Mouse (Mus musculus) forebrain, postnatal 0 days (tissue): ENCODE results near the gene Ryr3. TPM values are rescaled to one million over a fixed set of nuclear protein-coding genes. Genes with fewer than 3 reads are reported as not detected.

Experiments used
- ATAC-seq: fragments of 200-750 bp; cut with Nextera tagmentation; 2 replicates; pipeline ENCODE4 v1.8.0; 2017; ENCODE audit warnings: mild to moderate bottlenecking, moderate library complexity
- DNase-seq: peaks from one replicate; pipeline ENCODE4 v3.0.0-alpha.2; 2015
- H3K27ac ChIP-seq: fragments of 300-500 bp; sonication (generic); 2 replicates; pipeline ENCODE4 v1.5.1; 2014; ENCODE audit warnings: low read depth, mild to moderate bottlenecking, antibody characterized with exemption, low read length, moderate library complexity, mixed read lengths
- H3K27me3 ChIP-seq: fragments of 300-500 bp; sonication (generic); 2 replicates; pipeline ENCODE4 v1.6.1; 2014; ENCODE audit warnings: mild to moderate bottlenecking, low read length, mixed read lengths; ENCODE audit not compliant: insufficient read depth
- H3K36me3 ChIP-seq: fragments of 300-500 bp; sonication (generic); 2 replicates; pipeline ENCODE4 v1.6.1; 2014; ENCODE audit warnings: mild to moderate bottlenecking, moderate library complexity; ENCODE audit not compliant: insufficient read depth
- H3K4me1 ChIP-seq: fragments of 300-500 bp; sonication (generic); 2 replicates; pipeline ENCODE4 v1.6.1; 2014; ENCODE audit warnings: antibody characterized with exemption; ENCODE audit not compliant: insufficient read depth
- H3K4me2 ChIP-seq: fragments of 300-500 bp; sonication (generic); 2 replicates; pipeline ENCODE4 v1.6.1; 2014; ENCODE audit warnings: low read depth, mild to moderate bottlenecking, moderate library complexity
- H3K4me3 ChIP-seq: fragments of 300-500 bp; sonication (generic); 2 replicates; pipeline ENCODE4 v1.5.1; 2014; ENCODE audit warnings: low read depth, low read length, mixed read lengths
- H3K9ac ChIP-seq: fragments of 300-500 bp; sonication (generic); 2 replicates; pipeline ENCODE4 v1.6.1; 2014; ENCODE audit warnings: mild to moderate bottlenecking
- H3K9me3 ChIP-seq: fragments of 300-500 bp; sonication (generic); 2 replicates; pipeline ENCODE4 v1.6.1; 2016; ENCODE audit warnings: low read length
- CTCF ChIP-seq: sonication (generic); IDR thresholded peaks from 2 replicates; pipeline ENCODE4 v1.5.1; 2016; ENCODE audit warnings: antibody characterized with exemption, control low read depth, low read depth
- WGBS: fragments of 180-500 bp; shearing (Covaris S2); extraction: QIAGEN DNeasy Blood & Tissue Kit; methylation state at CpG from one replicate; pipeline ENCODE4 v1.1.7; 2014; 5-methylcytosine and 5-hydroxymethylcytosine counted together
- polyA plus RNA-seq: library from polyadenylated mRNA; unstranded; fragments of >200 nt; fragmentation: Nextera tagmentation; extraction: Ambion mirVana; gene quantifications from 2 replicates; pipeline ENCODE4 v1.2.1, GENCODE M21; 2015
- total RNA-seq: library from RNA; depleted of rRNA; stranded (reverse); fragments of >200 nt; gene quantifications from 2 replicates; pipeline ENCODE4 v1.2.3, GENCODE M21; 2014

The Ryr3 gene
- total and polyA plus RNA-seq, 2 experiments from 2014 or later, result 4.2 to 16.1 TPM

GRCm38 (mm10) chr2:112765046-112765445 lies 451.9 kb downstream of the Ryr3 start:
- H3K9ac ChIP-seq, result no peak overlapping the region
- no peak for ATAC-seq
- TF ChIP-seq CTCF, result peak; percentile 55
- no peak overlapping the region for H3K4me3 ChIP-seq
- H3K27me3 ChIP-seq, result no peaks in the 10 kb centered on the region
- H3K36me3 ChIP-seq, result no peaks in the 10 kb centered on the region
- H3K27ac ChIP-seq, result no peak overlapping the region
- no peaks in the 10 kb centered on the region for H3K9me3 ChIP-seq
- 67% methylated on average over 5 of the region's 5 CpGs for WGBS
- DNase-seq, result no peak
- H3K4me1 ChIP-seq, result no peaks in the 10 kb centered on the region
- H3K4me2 ChIP-seq, result no peak overlapping the region

GRCm38 (mm10) chr2:112764274-112764673 lies 452.6 kb downstream of the Ryr3 start:
- TF ChIP-seq CTCF, result no peak
- WGBS, result 77% methylated on average over 5 of the region's 5 CpGs
- H3K9ac ChIP-seq, result no peak overlapping the region
- no peaks in the 10 kb centered on the region for H3K4me1 ChIP-seq
- H3K36me3 ChIP-seq, result no peaks in the 10 kb centered on the region
- H3K27me3 ChIP-seq, result no peaks in the 10 kb centered on the region
- no peak overlapping the region for H3K4me2 ChIP-seq
- DNase-seq (no peak), ATAC-seq (no peak)
- no peak overlapping the region for H3K4me3 ChIP-seq
- H3K27ac ChIP-seq, result no peak overlapping the region
- H3K9me3 ChIP-seq, result no peaks in the 10 kb centered on the region

- Histone ChIP-seq H3K4me2 (no peak overlapping the region), H3K27ac (no peak overlapping the region), H3K36me3 (no peaks in the 10 kb centered on the region), H3K9me3 (no peaks in the 10 kb centered on the region), H3K4me1 (no peaks in the 10 kb centered on the region), H3K4me3 (no peak overlapping the region), H3K9ac (no peak overlapping the region), H3K27me3 (no peaks in the 10 kb centered on the region)
- ATAC-seq (no peak), DNase-seq (no peak)
- 87% methylated on average over 2 of the region's 2 CpGs for whole genome bisulfite sequencing
- no peak for TF ChIP-seq CTCF
Observed at GRCm38 (mm10) chr2:112762006-112762405, 454.9 kb downstream of the Ryr3 start.

- H3K9me3 ChIP-seq, result no peaks in the 10 kb centered on the region
- ATAC-seq (peak; percentile 72), DNase-seq (peak; percentile 47)
- no peak overlapping the region for H3K4me3 ChIP-seq
- no peak overlapping the region for H3K4me2 ChIP-seq
- no peak overlapping the region for H3K9ac ChIP-seq
- H3K36me3 ChIP-seq, result no peaks in the 10 kb centered on the region
- no peak overlapping the region for H3K27ac ChIP-seq
- H3K27me3 ChIP-seq, result no peaks in the 10 kb centered on the region
- TF ChIP-seq CTCF, result no peak
- 35% methylated on average over 6 of the region's 6 CpGs for WGBS
- no peaks in the 10 kb centered on the region for H3K4me1 ChIP-seq
Observed at GRCm38 (mm10) chr2:112761196-112761913, 455.5 kb downstream of the Ryr3 start.

GRCm38 (mm10) chr2:112760692-112761091 lies 456.2 kb downstream of the Ryr3 start:
- WGBS, result 38% methylated on average over 4 of the region's 4 CpGs

GRCm38 (mm10) chr2:112759678-112760077 lies 457.2 kb downstream of the Ryr3 start:
- Histone ChIP-seq H3K36me3 (no peaks in the 10 kb centered on the region), H3K9me3 (no peaks in the 10 kb centered on the region), H3K9ac (no peak overlapping the region), H3K4me2 (no peak overlapping the region), H3K4me3 (no peak overlapping the region), H3K4me1 (no peaks in the 10 kb centered on the region), H3K27me3 (no peaks in the 10 kb centered on the region), H3K27ac (no peak overlapping the region)
- peak; percentile 17; the same call in 1 of the 2 replicates for TF ChIP-seq CTCF
- no peak for ATAC-seq
- WGBS, result 75% methylated on average over 5 of the region's 5 CpGs
- DNase-seq, result no peak

More at GRCm38 (mm10) chr2:112760692-112761091, 456.2 kb downstream of the Ryr3 start:
- DNase-seq (peak; percentile 8), ATAC-seq (peak; percentile 47; the same call in 1 of the 2 replicates)
- Histone ChIP-seq H3K27ac (no peak overlapping the region), H3K4me3 (no peak overlapping the region), H3K9me3 (no peaks in the 10 kb centered on the region), H3K4me2 (no peak overlapping the region), H3K4me1 (no peaks in the 10 kb centered on the region), H3K9ac (no peak overlapping the region), H3K27me3 (no peaks in the 10 kb centered on the region), H3K36me3 (no peaks in the 10 kb centered on the region)
- TF ChIP-seq CTCF, result no peak

GRCm38 (mm10) chr2:112758732-112759131 lies 458.2 kb downstream of the Ryr3 start:
- ATAC-seq (no peak), DNase-seq (no peak)
- Histone ChIP-seq H3K4me3 (no peak overlapping the region), H3K27ac (no peak overlapping the region), H3K9ac (no peak overlapping the region), H3K4me2 (no peak overlapping the region), H3K4me1 (no peaks in the 10 kb centered on the region), H3K9me3 (no peaks in the 10 kb centered on the region), H3K27me3 (no peaks in the 10 kb centered on the region), H3K36me3 (no peaks in the 10 kb centered on the region)
- TF ChIP-seq CTCF, result no peak
- WGBS, result 87% methylated on average over 2 of the region's 2 CpGs
